Mouse (Mus musculus): ENCODE results near the gene Tshr.
"Not testable (repeated sequence)": the region's sequence is repeated elsewhere in the genome, so short reads cannot be mapped to it uniquely, and the experiment has no call there.

Gene Tshr

GRCm38 (mm10) chr12:91496226-91496558 lies 111.8 kb downstream of the Tshr start:
- no peak for DNase-seq (ENCODE audit: low spot score in 2 of 2)

GRCm38 (mm10) chr12:91500475-91500874 lies 116.1 kb downstream of the Tshr start:
- no peak for DNase-seq (ENCODE audit: low spot score in 2 of 2)

- DNase-seq (ENCODE audit: low spot score in 2 of 2) = no peak
Measured at GRCm38 (mm10) chr12:91511766-91512165, 127.4 kb downstream of the Tshr start.

- DNase-seq (ENCODE audit: low spot score in 2 of 2) = no peak
Measured at GRCm38 (mm10) chr12:91513980-91514379, 129.6 kb downstream of the Tshr start.

GRCm38 (mm10) chr12:91517808-91518207 lies 133.4 kb downstream of the Tshr start:
- no peak for DNase-seq (ENCODE audit: low spot score in 2 of 2)

GRCm38 (mm10) chr12:91523626-91524025 lies 139.3 kb downstream of the Tshr start:
- no peak for DNase-seq (ENCODE audit: low spot score in 2 of 2)

GRCm38 (mm10) chr12:91534514-91534913 lies 150.2 kb downstream of the Tshr start:
- DNase-seq (ENCODE audit: low spot score in 2 of 2) = no peak

GRCm38 (mm10) chr12:91540202-91540601 lies 155.8 kb downstream of the Tshr start:
- DNase-seq (ENCODE audit: low spot score in 2 of 2) = no peak

- no peak for DNase-seq (ENCODE audit: low spot score in 2 of 2)
Measured at GRCm38 (mm10) chr12:91549471-91549870, 165.1 kb downstream of the Tshr start.

GRCm38 (mm10) chr12:91551773-91552526 lies 167.6 kb downstream of the Tshr start:
- peak; percentile 35 to 53 for DNase-seq (ENCODE audit: low spot score in 2 of 2)

- not testable (repeated sequence) for DNase-seq (ENCODE audit: low spot score in 2 of 2)
Measured at GRCm38 (mm10) chr12:91557358-91558005, 173.1 kb downstream of the Tshr start.

- not testable (repeated sequence) for DNase-seq (ENCODE audit: low spot score in 2 of 2)
Measured at GRCm38 (mm10) chr12:91558152-91558551, 173.8 kb downstream of the Tshr start.

GRCm38 (mm10) chr12:91567145-91567544 lies 182.8 kb downstream of the Tshr start:
- DNase-seq (ENCODE audit: low spot score in 2 of 2) = no peak

GRCm38 (mm10) chr12:91569255-91569654 lies 184.9 kb downstream of the Tshr start:
- DNase-seq (ENCODE audit: low spot score in 2 of 2) = no peak

GRCm38 (mm10) chr12:91571708-91572107 lies 187.3 kb downstream of the Tshr start:
- no peak for DNase-seq (ENCODE audit: low spot score in 2 of 2)

- DNase-seq (ENCODE audit: low spot score in 2 of 2) = no peak
Measured at GRCm38 (mm10) chr12:91579665-91580064, 195.3 kb downstream of the Tshr start.

GRCm38 (mm10) chr12:91581204-91582070 lies 197.1 kb downstream of the Tshr start:
- DNase-seq (ENCODE audit: low spot score in 2 of 2) = no peak

- no peak for DNase-seq (ENCODE audit: low spot score in 2 of 2)
Measured at GRCm38 (mm10) chr12:91582362-91583002, 198.1 kb downstream of the Tshr start.

GRCm38 (mm10) chr12:91583409-91583808 lies 199.0 kb downstream of the Tshr start:
- DNase-seq (ENCODE audit: low spot score in 2 of 2) = no peak

GRCm38 (mm10) chr12:91585206-91585605 lies 200.8 kb downstream of the Tshr start:
- no peak for DNase-seq (ENCODE audit: low spot score in 2 of 2)

GRCm38 (mm10) chr12:91585815-91586214 lies 201.5 kb downstream of the Tshr start:
- not testable (repeated sequence) for DNase-seq (ENCODE audit: low spot score in 2 of 2)

GRCm38 (mm10) chr12:91587077-91587476 lies 202.7 kb downstream of the Tshr start:
- no peak for DNase-seq (ENCODE audit: low spot score in 2 of 2)
